Mouse (Mus musculus) bone marrow macrophage, adult 2 months (primary cell): Measurements from ENCODE around the gene Ddt.

ENCODE experiments used
- CTCF ChIP-seq: IDR thresholded peaks from 2 replicates; pipeline ENCODE4 v1.5.1; 2012; ENCODE audit warnings: low read depth, mild to moderate bottlenecking, low read length, moderate library complexity
- POLR2A ChIP-seq: IDR thresholded peaks from 2 replicates; pipeline ENCODE4 v1.6.1; 2012; ENCODE audit warnings: mild to moderate bottlenecking, low read depth, low read length, borderline replicate concordance

GRCm38 (mm10) chr10:75796731-75797516 lies 23.7 kb upstream of the Ddt start:
- TF ChIP-seq CTCF (no peak), POLR2A (no peak)
